Mouse (Mus musculus) neutrophil, adult 65 days (primary cell): ENCODE measurements around the gene Sertad4. TPM values are rescaled to one million over a fixed set of nuclear protein-coding genes. Genes with fewer than 3 reads are reported as not detected.

ENCODE experiments used
- total RNA-seq: library from RNA; stranded (reverse); gene quantifications from 2 replicates; pipeline ENCODE4 v1.2.4, GENCODE M21; 2023

Gene Sertad4
- total RNA-seq = not detected in 2 replicates

DNA sequence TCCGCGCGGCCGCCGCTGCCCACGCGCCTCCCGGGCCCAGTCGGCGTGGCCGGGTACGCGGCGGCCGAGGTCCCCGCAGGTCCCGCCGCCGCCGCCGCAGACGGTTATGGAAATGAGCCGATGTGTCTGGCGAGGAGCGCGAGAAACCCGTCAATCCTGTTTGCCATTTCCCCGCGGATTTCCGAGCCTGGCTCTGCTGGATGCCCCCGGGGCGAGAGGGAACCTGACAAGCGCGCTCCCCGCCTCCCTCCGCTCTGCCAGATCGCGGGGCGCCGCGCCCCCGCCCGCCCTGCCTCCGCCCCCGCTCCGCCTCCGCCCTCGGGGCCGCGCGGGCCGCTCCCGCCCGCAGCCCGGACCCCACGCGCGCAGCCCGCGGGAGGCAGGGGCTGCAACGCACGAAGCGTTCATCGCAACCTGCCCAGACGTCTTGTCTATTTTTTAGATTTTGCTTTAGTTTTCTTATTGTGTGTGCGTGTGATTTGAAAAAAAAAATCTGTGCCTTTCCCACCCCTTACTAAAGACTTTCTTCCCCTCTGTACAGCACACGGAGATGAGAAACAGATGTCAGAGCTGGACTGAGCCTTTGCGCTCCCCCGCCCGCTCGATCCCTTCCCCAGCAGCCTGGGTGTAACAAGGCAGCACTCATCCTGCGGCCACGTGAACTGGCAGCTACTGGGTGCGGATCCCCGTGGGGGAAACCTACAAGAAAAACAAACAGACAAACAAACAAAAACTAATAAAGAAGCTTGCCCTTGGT is at the start of gene Sertad4:
Sertad4 (minus strand) TSS at position 283 of the 757 bp plus-strand sequence.

Other genes with a start within 250 kb of the Sertad4 start
- 0.64 and 0.66 TPM in 2 replicates for gene Hhat, start 84.5 kb downstream of the Sertad4 start, total RNA-seq
- not detected in 2 replicates for gene Syt14, start 180.0 kb upstream of the Sertad4 start, total RNA-seq